Mouse (Mus musculus) thymus, postnatal 14 days (tissue): Measurements from ENCODE around the gene Zfp184.
A peak's percentile ranks its signal among the peaks of the same experiment; 100 is the strongest.
"Not testable (repeated sequence)": the region's sequence is repeated elsewhere in the genome, so short reads cannot be mapped to it uniquely, and the experiment has no call there.

Source experiments
- DNase-seq: peaks from one replicate; pipeline ENCODE4 v3.0.0; 2021

Zfp184 gene

GRCm38 (mm10) chr13:21944926-21945740, at the start of gene Zfp184:
TSS of gene Zfp184 (plus strand) at chr13:21945094.
- peak; percentile 91 for DNase-seq

DNA sequence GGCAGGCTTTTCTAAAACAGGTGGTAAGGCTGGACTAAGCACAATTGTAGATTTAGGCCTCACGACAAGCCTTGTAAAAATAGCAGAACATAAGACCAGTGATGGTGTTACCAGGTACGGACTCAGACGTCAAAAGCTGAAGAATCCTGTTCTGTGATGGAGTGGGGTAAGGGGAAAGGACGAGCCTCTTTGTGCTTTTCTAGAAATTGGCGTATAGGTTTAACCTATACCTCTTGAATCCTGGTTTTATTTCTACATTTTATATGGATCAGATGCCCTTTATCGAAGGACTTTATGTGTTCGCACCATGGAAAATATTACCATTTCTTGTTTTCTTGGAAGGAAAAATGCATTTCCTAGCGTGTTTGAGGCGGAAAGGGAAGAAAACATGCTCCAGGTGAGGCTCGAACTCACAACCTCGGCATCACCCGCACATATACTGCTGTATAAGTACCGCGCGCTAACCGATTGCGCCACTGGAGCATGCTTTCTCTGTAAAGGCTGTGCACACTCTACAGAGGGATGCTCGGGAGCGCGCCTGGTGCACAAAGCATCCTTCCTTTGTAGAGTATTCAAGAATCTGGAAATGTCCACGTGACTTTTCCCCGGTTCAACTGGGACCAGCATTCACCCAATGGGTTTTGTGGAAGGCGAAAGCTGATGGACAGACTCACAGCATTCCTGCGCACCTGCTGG, 48.2 kb upstream of the Zfp184 start:
- DNase-seq = peak; percentile 16

DNA sequence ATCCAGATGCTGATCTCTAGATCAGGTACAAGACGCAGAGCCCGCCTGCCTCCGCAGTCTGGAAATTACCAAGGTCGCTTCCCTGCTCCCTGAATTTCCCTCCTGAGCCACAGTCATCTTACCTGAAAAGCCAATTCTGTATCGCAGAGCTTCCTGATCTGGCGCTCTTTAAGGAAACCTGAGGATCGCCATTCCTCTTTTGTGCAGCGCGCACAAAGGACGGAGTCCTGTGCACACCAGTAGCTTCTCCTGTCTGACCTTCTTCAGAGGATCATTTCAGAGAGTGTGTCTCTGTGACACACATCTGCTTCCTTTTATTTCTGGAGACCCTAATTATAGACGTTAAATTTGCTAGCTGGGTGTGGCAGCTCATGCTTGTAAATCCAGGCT, 47.7 kb upstream of the Zfp184 start:
- DNase-seq = no peak

- DNase-seq = not testable (repeated sequence)
These were observed 43.9 kb upstream of the Zfp184 start for GRCm38 (mm10) chr13:21900870-21901565.

DNA sequence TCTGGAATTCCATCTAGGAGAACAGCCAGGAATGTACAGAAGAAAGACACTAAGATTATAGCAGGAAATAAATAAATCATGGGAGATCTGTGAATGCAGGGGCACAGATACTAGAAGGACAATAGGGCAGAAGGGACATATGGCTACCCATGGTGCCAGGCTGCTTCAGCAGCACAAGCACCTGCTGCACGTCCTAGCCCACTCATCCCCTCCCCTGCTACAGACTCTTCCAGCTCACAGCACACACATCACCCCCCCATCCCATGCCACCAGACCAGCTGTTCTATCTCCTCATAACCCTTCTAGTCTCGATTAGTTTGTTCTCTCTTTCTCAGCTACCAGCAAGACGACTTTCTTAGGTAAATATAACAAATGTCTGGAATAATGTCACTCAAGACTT, 41.4 kb upstream of the Zfp184 start:
- no peak for DNase-seq

DNA sequence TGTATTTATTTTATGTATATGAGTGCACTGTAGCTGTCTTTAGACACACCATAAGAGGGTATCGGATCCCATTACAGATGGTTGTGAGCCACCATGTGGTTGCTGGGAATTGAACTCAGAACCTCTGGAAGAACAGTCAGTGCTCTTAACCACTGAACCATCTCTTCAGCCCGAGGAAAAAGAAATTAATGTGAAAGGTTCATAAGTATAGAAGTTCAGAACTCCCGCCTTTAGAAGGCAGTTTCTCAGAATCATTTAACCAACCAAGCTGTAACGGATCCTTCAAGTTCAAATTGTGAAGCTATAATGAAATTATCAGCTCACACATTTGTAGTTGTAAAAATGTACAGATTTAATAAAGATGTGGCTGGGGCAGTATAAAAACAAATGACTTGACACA, 40.8 kb upstream of the Zfp184 start:
- not testable (repeated sequence) for DNase-seq

GRCm38 (mm10) chr13:21906301-21906700, 38.6 kb upstream of the Zfp184 start:
- DNase-seq = no peak

DNA sequence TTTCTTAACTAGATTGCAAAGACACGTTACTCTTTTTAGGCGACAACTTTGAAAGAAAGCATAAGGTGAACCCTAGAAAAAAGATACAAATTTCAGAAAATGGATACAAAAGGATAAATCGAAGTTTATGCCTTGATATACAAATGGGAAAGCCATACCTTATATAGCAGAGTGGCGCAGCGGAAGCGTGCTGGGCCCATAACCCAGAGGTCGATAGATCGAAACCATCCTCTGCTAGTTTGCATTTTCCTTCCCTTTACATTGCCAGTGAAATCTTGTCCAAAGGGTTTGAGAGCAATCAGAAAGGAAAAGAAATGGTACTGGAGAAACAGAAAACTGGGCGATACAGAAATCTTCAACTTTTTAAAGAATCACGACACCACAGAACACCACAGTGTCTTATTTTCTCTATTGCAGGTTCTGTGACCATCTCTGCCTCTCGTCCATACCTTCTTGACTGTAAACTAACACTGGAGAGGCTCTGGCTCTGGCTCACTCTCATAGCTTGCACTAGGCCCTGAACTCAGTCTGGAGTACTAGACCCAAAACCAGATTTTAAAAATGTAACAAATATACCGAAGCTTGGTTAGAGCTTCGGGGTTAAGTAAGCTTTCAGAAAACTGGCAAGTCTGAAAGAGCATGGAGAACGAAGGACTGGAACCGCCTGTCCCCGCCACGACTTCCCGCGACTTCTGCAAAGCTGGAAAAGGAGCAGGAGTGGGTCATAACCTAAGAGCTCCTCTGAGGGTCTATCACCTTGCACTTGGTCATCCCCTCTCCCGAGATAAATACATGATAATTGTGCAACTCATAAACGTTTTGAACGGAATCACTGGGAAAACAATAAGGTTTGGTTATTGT, 37.7 kb upstream of the Zfp184 start:
- no peak for DNase-seq

DNA sequence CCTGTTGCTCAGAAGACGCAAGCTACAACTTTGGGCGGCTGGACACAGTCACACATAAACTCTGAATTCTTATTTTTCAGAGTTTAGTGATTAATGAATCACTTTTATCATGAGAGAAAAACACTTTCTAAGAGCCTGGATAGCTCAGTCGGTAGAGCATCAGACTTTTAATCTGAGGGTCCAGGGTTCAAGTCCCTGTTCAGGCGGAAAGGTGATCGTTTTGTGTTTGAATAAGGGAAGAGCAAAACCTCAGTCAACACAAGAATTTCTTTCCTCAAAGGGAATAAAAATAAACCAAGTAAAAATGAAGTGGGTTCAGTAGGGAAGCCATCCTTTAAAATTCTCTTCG, 37.1 kb upstream of the Zfp184 start:
- not testable (repeated sequence) for DNase-seq

DNA sequence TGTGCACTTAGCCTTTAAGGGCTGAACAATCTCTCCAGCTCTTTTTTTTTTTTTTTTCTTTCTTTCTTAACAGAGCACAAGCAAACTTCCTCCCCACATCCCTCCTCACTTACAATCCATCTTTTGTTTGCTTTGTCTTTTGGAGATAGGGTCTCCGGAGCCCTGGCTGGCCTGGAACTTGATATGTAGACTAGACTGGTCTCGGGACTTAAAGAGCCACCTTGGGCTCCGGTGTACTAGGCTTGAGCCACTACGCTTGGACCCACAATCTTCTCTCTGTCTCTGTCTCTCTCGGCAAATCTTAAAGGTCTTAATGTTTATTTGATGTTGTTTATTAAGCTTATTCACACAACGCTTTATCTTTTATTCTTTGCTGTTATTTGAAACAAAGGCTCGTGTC, 34.2 kb upstream of the Zfp184 start:
- no peak for DNase-seq

GRCm38 (mm10) chr13:21911147-21911546, 33.7 kb upstream of the Zfp184 start:
- peak; percentile 48 for DNase-seq

DNA sequence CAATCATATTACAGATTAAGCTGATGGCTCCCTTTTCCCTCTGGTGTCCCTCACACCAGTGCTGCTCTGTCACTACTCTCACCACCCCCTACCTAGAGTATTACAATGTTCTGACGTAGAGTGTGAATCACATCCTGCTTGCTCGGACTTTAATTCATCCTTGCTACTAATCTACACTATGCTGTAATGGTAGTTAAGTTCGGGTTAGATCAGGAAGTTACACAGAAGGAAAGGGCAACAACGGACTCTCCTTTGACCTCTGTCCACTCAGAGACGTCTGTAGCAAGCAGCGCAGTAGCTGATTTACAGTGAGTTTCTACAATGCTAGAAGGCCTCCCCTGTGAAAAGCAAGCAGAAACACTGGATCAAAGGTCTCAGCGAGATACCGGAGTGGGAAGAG, 31.0 kb upstream of the Zfp184 start:
- no peak for DNase-seq

- peak; percentile 25 for DNase-seq
These were observed 30.3 kb upstream of the Zfp184 start for GRCm38 (mm10) chr13:21914599-21914998.

DNA sequence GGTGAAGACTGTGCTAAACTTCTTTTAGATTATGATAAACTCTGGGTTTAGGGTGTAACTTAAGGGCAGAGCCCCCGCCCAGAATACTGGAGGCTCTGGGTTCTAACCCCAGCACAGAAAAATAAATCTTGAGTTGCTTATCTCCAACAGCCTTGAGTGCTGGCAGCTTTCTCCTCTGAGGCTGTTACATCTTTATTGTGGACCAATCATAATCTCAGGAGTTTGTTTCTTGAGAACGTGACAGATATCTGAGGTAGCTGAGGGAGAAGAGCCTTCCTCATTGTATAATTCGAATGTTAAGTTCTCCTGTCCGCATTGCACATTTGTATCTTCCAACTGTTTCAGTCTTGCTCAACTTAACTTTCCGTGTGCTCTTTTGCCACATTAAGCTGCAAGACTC, 29.4 kb upstream of the Zfp184 start:
- no peak for DNase-seq

GRCm38 (mm10) chr13:21916056-21916455, 28.8 kb upstream of the Zfp184 start:
- DNase-seq = no peak

DNA sequence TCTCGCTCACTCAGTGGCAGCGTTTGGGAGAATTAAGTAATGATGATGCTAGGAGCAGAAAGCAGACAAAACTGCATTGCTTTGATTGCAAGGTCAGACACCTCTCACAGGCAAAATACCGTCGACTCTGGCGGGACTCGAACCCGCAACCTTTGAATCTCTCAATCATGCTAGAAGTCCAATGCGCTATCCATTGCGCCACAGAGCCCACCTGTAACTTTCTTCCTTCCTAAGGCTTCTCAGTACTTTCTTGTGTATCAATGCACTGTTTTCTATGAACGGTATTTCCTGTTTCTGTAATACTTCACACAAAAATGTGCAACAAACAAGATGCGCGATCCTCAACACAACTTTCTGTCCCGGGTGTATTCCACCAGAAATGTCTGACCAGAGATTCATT, 27.9 kb upstream of the Zfp184 start:
- DNase-seq = peak; percentile 72

GRCm38 (mm10) chr13:21917480-21917879, 27.4 kb upstream of the Zfp184 start:
- no peak for DNase-seq

- DNase-seq = no peak
These were observed 26.9 kb upstream of the Zfp184 start for GRCm38 (mm10) chr13:21917992-21918391.

DNA sequence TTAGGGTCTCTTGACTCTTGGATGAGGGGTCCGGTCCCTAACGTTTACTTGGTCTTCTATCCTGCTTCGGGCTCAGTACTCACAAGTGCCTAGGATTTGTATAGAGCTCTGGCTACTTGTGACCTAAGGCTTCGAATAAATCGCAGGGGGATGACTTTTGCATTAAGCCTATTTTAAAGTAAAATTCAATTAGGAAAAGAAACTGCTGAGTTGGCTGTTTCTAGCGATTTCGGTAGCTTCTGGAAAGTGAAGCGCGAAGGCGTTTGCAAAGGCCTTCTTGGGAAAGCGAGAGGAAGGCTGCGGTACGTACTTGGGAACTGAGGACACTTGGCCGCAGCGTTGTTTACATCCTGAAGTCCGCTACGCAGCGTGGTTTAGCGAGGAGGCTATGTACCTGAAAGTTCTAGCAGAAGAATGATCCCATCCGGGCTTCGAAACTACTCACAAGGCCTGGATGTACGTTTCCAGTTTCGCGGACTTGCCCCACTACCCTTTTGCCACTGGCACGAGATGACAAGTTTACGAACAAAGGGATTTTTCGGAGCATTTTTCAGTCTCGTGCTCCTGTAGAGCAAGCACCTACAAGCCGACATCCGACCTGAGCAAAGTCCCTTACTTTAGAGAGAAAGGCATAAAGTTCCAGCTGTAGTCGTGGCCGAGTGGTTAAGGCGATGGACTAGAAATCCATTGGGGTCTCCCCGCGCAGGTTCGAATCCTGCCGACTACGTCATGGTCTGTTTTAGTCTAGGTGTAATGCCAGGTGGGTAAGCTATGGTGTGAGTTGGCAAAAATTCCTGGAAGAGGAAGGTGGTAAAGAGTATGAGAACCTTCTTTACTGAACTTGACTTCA, 26.1 kb upstream of the Zfp184 start:
- peak; percentile 82 for DNase-seq

DNA sequence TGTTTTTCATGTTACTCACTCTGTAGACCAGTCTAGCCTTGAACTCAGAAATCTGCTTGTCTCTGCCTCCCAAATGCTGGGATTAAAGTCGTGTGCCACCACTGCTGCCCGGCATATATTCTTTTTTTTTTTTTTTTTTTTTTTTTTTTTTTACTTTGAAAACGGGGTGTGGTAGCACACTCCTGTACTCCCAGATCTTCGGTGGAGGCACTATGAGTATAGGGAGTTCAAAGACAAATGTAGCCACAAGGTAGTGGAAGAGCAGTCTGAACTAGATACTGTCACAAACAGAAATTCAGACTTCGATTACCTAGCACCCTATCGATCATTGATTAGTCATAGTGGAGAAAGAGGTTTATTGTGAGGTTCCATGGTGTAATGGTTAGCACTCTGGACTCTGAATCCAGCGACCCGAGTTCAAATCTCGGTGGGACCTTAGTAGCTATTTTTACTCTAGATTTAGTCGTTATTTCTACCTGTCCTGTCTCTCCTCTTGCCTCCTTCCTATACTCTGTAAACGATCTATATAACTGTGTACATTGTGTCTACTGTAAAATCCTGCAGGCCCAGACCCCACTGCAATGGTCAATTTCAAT, 25.0 kb upstream of the Zfp184 start:
- DNase-seq = no peak

DNA sequence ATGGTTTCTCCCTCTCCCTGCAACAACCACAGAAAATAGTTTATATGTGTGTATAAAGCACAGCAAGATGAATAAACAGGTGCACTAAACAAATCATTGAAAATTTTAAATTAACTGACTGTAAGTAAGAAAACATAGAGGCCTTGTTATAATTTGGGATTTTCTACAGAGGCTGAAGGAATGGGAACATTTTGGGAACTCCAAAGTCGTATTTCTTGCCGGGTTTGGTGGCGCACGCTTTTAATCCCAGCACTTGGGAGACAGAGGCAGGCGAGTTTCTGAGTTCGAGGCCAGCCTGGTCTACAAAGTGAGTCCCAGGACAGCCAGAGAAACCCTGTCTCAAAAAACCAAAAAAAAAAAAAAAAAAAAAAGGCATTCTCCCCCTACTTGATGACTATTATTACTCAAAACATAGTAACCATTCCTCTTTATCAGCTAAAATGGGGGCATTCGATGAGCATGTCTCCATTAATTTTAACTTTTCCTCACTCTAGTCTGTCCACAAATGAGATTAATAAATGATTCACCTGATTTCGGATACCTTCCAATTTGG, 24.1 kb upstream of the Zfp184 start:
- DNase-seq = no peak
